Mouse (Mus musculus) liver, adult 2 months (tissue): ENCODE data around the gene Shq1.

Source experiments
- CTCF ChIP-seq: fragments of 200-500 bp; IDR thresholded peaks from 2 replicates; pipeline ENCODE4 v1.5.1; 2011; ENCODE audit warnings: low read depth, low read length, control low read depth
- POLR2A ChIP-seq: fragments of 200-500 bp; IDR thresholded peaks from 2 replicates; pipeline ENCODE4 v1.6.1; 2011; ENCODE audit warnings: low read length, control low read depth; ENCODE audit not compliant: insufficient read depth; ENCODE audit errors: extremely low read depth

DNA sequence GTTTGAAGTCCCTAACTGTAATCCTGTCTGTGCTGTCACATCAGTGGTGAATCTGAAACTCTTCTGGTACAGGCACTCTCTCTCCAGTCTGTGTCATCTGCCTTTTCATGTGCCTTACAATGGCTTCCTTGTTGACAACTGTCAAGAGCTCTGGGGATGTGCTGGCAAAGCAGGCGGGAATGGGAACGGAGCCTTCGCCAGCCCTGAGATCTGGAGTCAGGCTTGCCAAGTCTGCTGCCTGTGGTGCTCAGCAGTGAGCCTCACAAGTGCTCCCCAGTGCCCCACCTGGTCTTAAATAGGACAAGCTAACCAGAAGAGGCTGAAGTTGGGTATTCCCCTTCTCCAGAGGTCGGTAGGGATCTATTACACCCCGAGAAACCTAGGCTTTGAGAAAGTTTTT is 29.8 kb upstream of the Shq1 start:
- TF ChIP-seq CTCF = no peak
- no peak for TF ChIP-seq POLR2A
